25 mouse cellular contexts compared by ENCODE assay signal in the genomic region with DNA sequence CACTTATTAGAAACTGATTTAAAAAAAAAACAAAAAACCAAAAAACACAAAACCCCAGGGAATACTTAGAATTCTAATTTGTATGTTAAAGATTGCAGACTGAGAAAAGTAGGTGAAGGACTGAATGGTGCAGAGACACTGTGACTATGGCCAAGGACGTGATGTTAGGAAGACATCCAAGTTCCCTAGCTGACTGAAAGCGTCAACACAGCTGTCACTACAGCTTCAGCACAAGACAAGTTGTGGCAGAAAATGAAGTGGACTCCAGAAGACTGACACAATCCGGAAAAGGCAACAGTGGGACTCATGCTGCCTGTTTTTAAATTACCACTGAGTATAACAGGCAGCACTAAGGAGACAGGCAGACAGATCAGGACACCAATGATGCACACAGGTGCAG. TPM values are rescaled to one million over a fixed set of nuclear protein-coding genes. Genes with fewer than 3 reads are reported as not detected.
DNase-seq lines count a peak whose midpoint lies in the region; ATAC-seq and TF ChIP-seq lines count a peak whose summit lies in the region.
"Had no signal": no experiment of that assay in that cellular context is flagged by ENCODE, and none has a peak within 500 bp of the region (broad histone marks: within the 10 kb centered on the region; RNA-seq: fewer than 3 reads in every experiment).

No protein-coding gene starts in this region.

- ATAC-seq in forebrain, postnatal 0 days, result peak; percentile 32
- no peak for ATAC-seq in forebrain, embryonic 16.5 days
- ATAC-seq: forebrain, embryonic 15.5 days; intestine, postnatal 0 days; Patski had no signal

- 40% methylated on average over 3 of the region's 3 CpGs for WGBS in forebrain, postnatal 0 days
- 39% methylated on average over 3 of the region's 3 CpGs for WGBS in forebrain, embryonic 16.5 days
- WGBS in heart, embryonic 10.5 days, result 78% methylated on average over 3 of the region's 3 CpGs

- no peak overlapping the region for H3K9ac ChIP-seq in forebrain, postnatal 0 days
- H3K9ac ChIP-seq in forebrain, embryonic 16.5 days (replicated peaks; ENCODE audit: low read depth, low read length), result no peak overlapping the region
- H3K9ac ChIP-seq: forebrain, embryonic 15.5 days; heart, embryonic 13.5 days; hindbrain, embryonic 12.5 days; hindbrain, embryonic 15.5 days had no signal

- H3K36me3 ChIP-seq in forebrain, postnatal 0 days (ENCODE audit: insufficient read depth), result no peaks in the 10 kb centered on the region
- no peaks in the 10 kb centered on the region for H3K36me3 ChIP-seq in forebrain, embryonic 16.5 days (ENCODE audit: control insufficient read depth, insufficient read depth)
- no peaks in the 10 kb centered on the region for H3K36me3 ChIP-seq in heart, embryonic 10.5 days
- H3K36me3 ChIP-seq: forebrain, embryonic 10.5 days; forebrain, embryonic 15.5 days; G1E; heart, embryonic 13.5 days; hindbrain, embryonic 12.5 days; hindbrain, embryonic 15.5 days had no signal

- H3K27me3 ChIP-seq in forebrain, postnatal 0 days (ENCODE audit: insufficient read depth, low read length), result no peaks in the 10 kb centered on the region
- H3K27me3 ChIP-seq in forebrain, embryonic 16.5 days (replicated peaks; ENCODE audit: control insufficient read depth, insufficient read depth, low read length), result no peaks in the 10 kb centered on the region
- no peaks in the 10 kb centered on the region for H3K27me3 ChIP-seq in heart, embryonic 10.5 days (ENCODE audit: insufficient read depth, poor library complexity, severe bottlenecking)
- H3K27me3 ChIP-seq: CH12.LX; forebrain, embryonic 15.5 days; heart, embryonic 13.5 days; hindbrain, embryonic 12.5 days; hindbrain, embryonic 15.5 days; Patski had no signal

- no peak overlapping the region for H3K27ac ChIP-seq in forebrain, postnatal 0 days (ENCODE audit: low read depth, low read length)
- H3K27ac ChIP-seq in forebrain, embryonic 16.5 days (ENCODE audit: low read length), result no peak overlapping the region
- no peak overlapping the region for H3K27ac ChIP-seq in heart, embryonic 10.5 days
- H3K27ac ChIP-seq: forebrain, embryonic 10.5 days; forebrain, embryonic 15.5 days; heart, embryonic 13.5 days; hindbrain, embryonic 12.5 days; hindbrain, embryonic 15.5 days had no signal

- H3K4me1 ChIP-seq in forebrain, postnatal 0 days (ENCODE audit: insufficient read depth), result no peaks in the 10 kb centered on the region
- H3K4me1 ChIP-seq in forebrain, embryonic 16.5 days (replicated peaks; ENCODE audit: control insufficient read depth, insufficient read depth, low read length), result no peaks in the 10 kb centered on the region; the same call in 1 of the 2 replicates
- H3K4me1 ChIP-seq in heart, embryonic 10.5 days, result peaks cover 4% of the 10 kb centered on the region; the same call in 1 of the 2 replicates

- TF ChIP-seq POLR2A in brain, embryonic 14.5 days (IDR thresholded peaks at IDR 0.05; ENCODE audit: borderline replicate concordance, extremely low read depth, insufficient read depth, insufficient read length, poor library complexity, severe bottlenecking), result no peak

- no peak overlapping the region for H3K4me2 ChIP-seq in forebrain, postnatal 0 days (ENCODE audit: low read depth)
- no peak overlapping the region for H3K4me2 ChIP-seq in forebrain, embryonic 16.5 days (ENCODE audit: low read length)
- H3K4me2 ChIP-seq: forebrain, embryonic 15.5 days; heart, embryonic 13.5 days; hindbrain, embryonic 12.5 days; hindbrain, embryonic 15.5 days had no signal

- H3K4me3 ChIP-seq in forebrain, postnatal 0 days (ENCODE audit: low read depth, low read length), result no peak overlapping the region
- no peak overlapping the region for H3K4me3 ChIP-seq in forebrain, embryonic 16.5 days (replicated peaks; ENCODE audit: low read length)
- H3K4me3 ChIP-seq in heart, embryonic 10.5 days, result no peak overlapping the region
- H3K4me3 ChIP-seq: forebrain, embryonic 10.5 days; forebrain, embryonic 15.5 days; heart, embryonic 13.5 days; hindbrain, embryonic 12.5 days; hindbrain, embryonic 15.5 days had no signal

- no peaks in the 10 kb centered on the region for H3K9me3 ChIP-seq in forebrain, postnatal 0 days (ENCODE audit: low read length)
- H3K9me3 ChIP-seq in forebrain, embryonic 16.5 days (ENCODE audit: control insufficient read depth, low read length), result no peaks in the 10 kb centered on the region
- no peaks in the 10 kb centered on the region for H3K9me3 ChIP-seq in heart, embryonic 10.5 days
- H3K9me3 ChIP-seq: forebrain, embryonic 10.5 days; forebrain, embryonic 15.5 days; G1E; heart, embryonic 13.5 days; hindbrain, embryonic 12.5 days; hindbrain, embryonic 15.5 days had no signal

- DNase-seq in adrenal gland, postnatal 10 days, result peak; percentile 15
- no peak for DNase-seq in adrenal gland, adult 8-10 months
- peak; percentile 35 for DNase-seq in forebrain, postnatal 0 days
- DNase-seq in heart, embryonic 10.5 days (ENCODE audit: low spot score), result peak; percentile 16
- no peak for DNase-seq in heart, postnatal 4 days
- DNase-seq in brain, embryonic 14.5 days (ENCODE audit: low read depth), result peak; percentile 36
- DNase-seq: B cell, adult 2 months; cerebellum, adult 18-20 months; cerebellum, adult 9-10 months; cerebellum, postnatal 14 days; gastrocnemius, postnatal 10 days; gastrocnemius, postnatal 36 days; heart, postnatal 14 days; kidney, adult 2 months had no signal

- TF ChIP-seq CTCF in forebrain, postnatal 0 days (IDR thresholded peaks at IDR 0.05; ENCODE audit: low read depth), result no peak
- TF ChIP-seq CTCF in brain, embryonic 14.5 days (IDR thresholded peaks at IDR 0.05; ENCODE audit: borderline replicate concordance, extremely low read depth, insufficient read depth, insufficient read length), result no peak

RNA-seq across cellular contexts. Expression of a gene that starts 58.2 kb away (rescaled TPM):
- 1 to 10 TPM; 3.8 to 6.1 TPM for total RNA-seq in adrenal gland, postnatal 10 days (2021)
- 10 to 100 TPM in 2 of 4 experiments, 1 to 10 TPM in 2; 6.6 to 57.7 (median 15.7) TPM for total RNA-seq in adrenal gland, adult 8-10 months (2022)
- total RNA-seq in forebrain, postnatal 0 days (2014; rRNA removed), result 7.5 and 10.6 TPM in 2 replicates
- 5.2 and 6.5 TPM in 2 replicates for polyA plus RNA-seq in forebrain, postnatal 0 days (2015; fragmentation: Nextera tagmentation; extraction: Ambion mirVana)
- polyA plus RNA-seq in forebrain, embryonic 16.5 days (2015; fragmentation: Nextera tagmentation; extraction: Ambion mirVana), result 3.6 and 6.2 TPM in 2 replicates
- polyA plus RNA-seq in heart, embryonic 10.5 days (2016; fragmentation: Nextera tagmentation; extraction: Ambion mirVana), result 2.3 and 2.7 TPM in 2 replicates
- total RNA-seq in heart, postnatal 4 days (2021), result 1 to 10 TPM; 2.1 to 2.3 TPM
- polyA plus RNA-seq in brain, embryonic 14.5 days (2012; rRNA removed), result 10.0 and 56.1 TPM in 2 replicates
- total RNA-seq: CH12.LX; granulocyte monocyte progenitor cell, adult 5-6 weeks had no signal

Comparison
In these comparisons a context has a peak if more than half of its experiments do, and no peak if none do; other contexts are left out.
1. DNase-seq: peak in adrenal gland, postnatal 10 days (single experiment), forebrain, postnatal 0 days (single experiment), heart, embryonic 10.5 days (single experiment) and brain, embryonic 14.5 days (single experiment); none in adrenal gland, adult 8-10 months (single experiment) and heart, postnatal 4 days (single experiment).